Mouse (Mus musculus): ENCODE results near the gene Foxc1.

DNA sequence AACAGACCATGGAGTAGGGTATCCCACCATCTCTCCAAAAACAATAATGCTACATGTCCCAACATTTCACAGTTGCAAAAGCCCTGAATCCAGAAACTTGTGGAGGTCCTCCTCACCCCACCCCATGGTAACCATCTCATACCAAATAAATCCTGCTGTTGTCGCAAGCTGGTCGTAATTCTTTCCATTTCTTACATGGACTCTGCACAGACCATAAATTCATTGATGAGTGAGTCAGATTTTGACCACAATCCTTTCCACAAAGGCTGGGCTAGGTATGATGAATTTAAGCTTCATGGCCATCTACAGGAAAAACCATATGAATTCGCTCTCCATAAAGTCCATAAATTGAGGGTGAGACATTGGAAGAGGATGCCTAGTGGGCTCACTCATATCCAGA lies 42.0 kb upstream of the Foxc1 start:
- TF ChIP-seq POLR2A (IDR thresholded peaks at IDR 0.05; ENCODE audit: borderline replicate concordance, extremely low read depth, low read depth, low read length): no peak
- no peak for TF ChIP-seq CTCF (IDR thresholded peaks at IDR 0.05; ENCODE audit: insufficient read depth, low read length)

Data from lung, adult 2 months (tissue).